Mouse (Mus musculus) kidney, adult 18-20 months (tissue): ENCODE measurements around the gene Sec23ip.

Experiments used
- DNase-seq: peaks from one replicate; pipeline ENCODE4 v3.0.0; 2021

The Sec23ip gene

DNA sequence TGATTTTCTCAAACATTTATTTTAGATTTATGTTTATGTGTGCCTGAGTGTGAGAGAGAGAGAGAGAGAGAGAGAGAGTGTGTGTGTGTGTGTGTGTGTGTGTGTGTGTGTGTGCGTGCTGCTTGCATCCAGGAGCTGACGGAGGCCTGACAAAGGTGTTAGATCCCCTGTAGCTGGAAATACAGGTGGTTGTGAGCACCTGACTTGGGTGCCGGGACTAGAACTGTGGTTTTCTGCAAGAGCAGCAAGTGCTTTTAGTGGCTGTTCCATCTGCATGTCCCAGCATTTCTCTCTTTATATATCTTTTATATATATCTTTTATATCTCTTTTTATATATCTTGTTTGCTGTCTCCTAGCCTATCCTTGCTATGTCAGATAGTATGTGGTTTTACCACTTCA is 37.1 kb downstream of the Sec23ip start:
- DNase-seq: no peak

DNA sequence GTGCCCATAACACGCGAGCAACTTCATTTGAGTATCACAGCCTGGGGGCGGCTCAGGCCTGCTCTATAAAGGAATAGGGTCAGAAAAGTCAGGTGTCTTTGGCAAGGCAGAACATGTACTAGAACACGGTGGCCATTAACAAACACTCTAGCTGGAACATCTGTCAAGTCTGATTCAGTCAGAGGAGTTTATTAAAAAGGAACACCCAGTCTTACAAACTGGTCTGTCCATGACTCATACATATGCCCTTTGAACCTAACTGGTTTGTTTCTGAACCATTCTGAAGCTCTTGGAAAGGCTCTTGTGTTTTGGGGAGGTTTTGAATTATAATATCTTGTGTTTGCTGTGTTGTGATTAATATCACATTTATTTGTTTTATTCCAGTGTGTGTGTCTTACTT is 45.3 kb downstream of the Sec23ip start:
- no peak for DNase-seq

DNA sequence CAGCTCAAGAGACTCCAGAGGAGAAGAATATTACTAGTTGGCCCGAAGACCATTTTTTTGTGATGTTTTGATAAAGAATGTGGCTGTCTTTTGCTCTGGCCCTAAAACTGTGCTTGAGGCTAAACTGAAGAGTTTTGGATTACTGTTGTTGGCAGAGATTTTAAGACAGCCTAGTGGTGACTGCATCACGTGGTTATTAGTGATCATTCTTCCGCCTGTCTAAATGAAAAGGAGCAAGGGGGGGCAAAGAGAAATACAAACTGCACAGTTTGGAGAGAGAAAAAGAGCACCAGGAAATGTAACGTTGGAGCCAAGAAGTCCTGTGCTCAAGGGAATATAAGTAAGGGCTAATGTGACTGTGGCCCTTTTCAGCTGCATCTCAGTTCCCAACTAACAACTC is 48.7 kb downstream of the Sec23ip start:
- no peak for DNase-seq

DNA sequence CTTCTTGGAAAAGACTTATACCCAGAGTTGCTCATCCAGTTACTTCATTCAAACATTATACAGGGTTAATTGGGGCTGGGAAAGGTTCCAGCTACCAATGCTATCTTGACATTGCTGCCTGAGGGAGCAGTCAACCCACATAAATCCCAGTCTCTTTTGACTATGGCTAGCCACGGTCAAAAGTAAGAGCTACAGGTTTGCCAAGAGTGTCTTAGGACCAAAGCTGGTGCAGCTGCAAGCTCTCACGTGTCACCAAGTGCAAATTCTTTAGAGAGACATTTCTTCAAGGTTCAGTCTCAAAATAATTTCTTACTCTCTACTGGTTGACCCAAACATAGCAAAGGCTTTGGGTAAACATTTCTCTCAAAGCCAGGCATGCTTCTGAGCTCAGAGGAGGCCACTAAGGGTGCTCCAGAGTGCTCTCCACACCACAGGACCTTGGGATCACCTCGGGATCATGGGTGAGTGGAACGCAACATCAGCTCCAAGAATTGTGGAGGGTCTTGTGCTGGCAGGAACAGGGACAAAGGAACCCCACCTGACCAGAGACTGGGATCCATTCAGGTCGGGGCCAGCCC is 80.3 kb downstream of the Sec23ip start:
- no peak for DNase-seq

DNA sequence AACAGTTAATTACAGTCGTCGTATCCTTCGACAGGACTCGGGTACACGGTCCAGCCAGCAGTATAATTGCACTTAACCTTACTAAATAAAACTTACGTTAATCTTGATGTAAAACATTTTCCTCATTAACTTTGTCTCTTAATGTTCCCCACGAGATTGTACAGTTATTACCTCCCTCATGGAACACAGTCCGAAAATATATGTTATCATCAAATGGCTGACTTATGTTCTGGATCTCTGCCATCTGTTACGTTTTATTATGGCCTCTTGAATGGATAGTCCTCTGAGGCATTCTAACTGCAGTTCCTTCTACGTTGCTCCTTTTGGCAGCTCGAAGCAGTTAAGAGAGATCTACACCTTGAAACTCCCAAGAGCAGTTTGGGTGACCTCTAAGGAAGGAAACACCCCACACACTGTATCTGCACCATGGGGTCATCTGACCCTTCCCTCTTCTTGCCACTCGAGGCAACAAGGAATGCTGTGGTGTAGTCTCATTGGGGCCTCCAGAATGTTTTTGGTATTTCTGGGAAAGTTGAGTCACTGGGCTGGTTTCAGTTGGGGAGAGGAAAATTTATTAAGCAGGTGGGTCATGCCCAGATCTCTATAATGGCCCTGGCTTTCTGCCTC is 87.8 kb downstream of the Sec23ip start:
- DNase-seq: no peak

DNA sequence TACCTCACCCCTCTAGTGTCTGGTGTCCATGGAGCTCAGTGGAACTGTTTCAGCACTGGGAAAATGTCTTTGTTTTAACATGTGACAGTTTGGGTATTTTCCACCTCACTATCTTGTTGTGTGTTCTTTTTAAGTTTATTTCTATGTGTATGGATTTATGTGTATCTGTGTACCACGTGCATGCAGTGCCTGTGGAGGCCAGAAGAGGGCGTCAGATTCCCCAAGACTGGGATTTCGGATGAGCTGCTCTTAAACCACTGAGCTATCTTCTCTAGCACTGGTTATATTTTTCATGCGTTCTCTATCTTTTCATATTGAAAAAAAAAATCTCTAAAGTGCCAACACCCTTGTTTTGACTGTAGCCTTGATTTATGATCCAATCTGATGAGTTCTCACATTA is 88.5 kb downstream of the Sec23ip start:
- DNase-seq: no peak
